Mouse (Mus musculus): ENCODE data around the gene Oosp2. TPM values are rescaled to one million over a fixed set of nuclear protein-coding genes. Genes with fewer than 3 reads are reported as not detected.

Gene Oosp2
- polyA plus RNA-seq, 1 experiment from 2014 or later, result not detected

Other genes starting within 250 kb of the Oosp2 start
- gene Ms4a4b, start 217.0 kb downstream of the Oosp2 start, polyA plus RNA-seq (2014; fragmentation: Nextera tagmentation; extraction: Ambion mirVana), result 0.14 and 0.17 TPM in 2 replicates
- gene Ms4a6c, start 191.2 kb downstream of the Oosp2 start, polyA plus RNA-seq (2014; fragmentation: Nextera tagmentation; extraction: Ambion mirVana), result 8.3 and 11.8 TPM in 2 replicates
- not detected in 2 replicates for gene Gm8369, start 174.6 kb downstream of the Oosp2 start, polyA plus RNA-seq (2014; fragmentation: Nextera tagmentation; extraction: Ambion mirVana)
- 10.5 and 12.2 TPM in 2 replicates for gene Ms4a6b, start 144.0 kb downstream of the Oosp2 start, polyA plus RNA-seq (2014; fragmentation: Nextera tagmentation; extraction: Ambion mirVana)
- 1.1 and 1.5 TPM in 2 replicates for gene Ms4a4d, start 123.8 kb downstream of the Oosp2 start, polyA plus RNA-seq (2014; fragmentation: Nextera tagmentation; extraction: Ambion mirVana)
- gene Ms4a6d, start 55.7 kb downstream of the Oosp2 start, polyA plus RNA-seq (2014; fragmentation: Nextera tagmentation; extraction: Ambion mirVana), result 7.4 and 9.3 TPM in 2 replicates
- 0.94 and 1.6 TPM in 2 replicates for gene Ms4a2, start 36.8 kb downstream of the Oosp2 start, polyA plus RNA-seq (2014; fragmentation: Nextera tagmentation; extraction: Ambion mirVana)
- gene Ms4a3, start 19.7 kb downstream of the Oosp2 start, polyA plus RNA-seq (2014; fragmentation: Nextera tagmentation; extraction: Ambion mirVana), result 0.36 TPM in 1 of 2 replicates, not detected in the other
- not detected in 2 replicates for gene Oosp1, start 30.6 kb upstream of the Oosp2 start, polyA plus RNA-seq (2014; fragmentation: Nextera tagmentation; extraction: Ambion mirVana)
- gene Oosp3, start 36.5 kb upstream of the Oosp2 start, polyA plus RNA-seq (2014; fragmentation: Nextera tagmentation; extraction: Ambion mirVana), result not detected in 2 replicates
- gene Gif, start 87.0 kb upstream of the Oosp2 start, polyA plus RNA-seq (2014; fragmentation: Nextera tagmentation; extraction: Ambion mirVana), result not detected in 2 replicates
- 48.9 and 51.9 TPM in 2 replicates for gene Mrpl16, start 109.8 kb upstream of the Oosp2 start, polyA plus RNA-seq (2014; fragmentation: Nextera tagmentation; extraction: Ambion mirVana)
- gene Stx3, start 158.8 kb upstream of the Oosp2 start, polyA plus RNA-seq (2014; fragmentation: Nextera tagmentation; extraction: Ambion mirVana), result 8.7 and 8.8 TPM in 2 replicates
- gene Olfr1417, start 178.7 kb upstream of the Oosp2 start, polyA plus RNA-seq (2014; fragmentation: Nextera tagmentation; extraction: Ambion mirVana), result not detected in 2 replicates
- gene Olfr1418, start 200.5 kb upstream of the Oosp2 start, polyA plus RNA-seq (2014; fragmentation: Nextera tagmentation; extraction: Ambion mirVana), result not detected in 2 replicates
- not detected in 2 replicates for gene Olfr1419, start 214.5 kb upstream of the Oosp2 start, polyA plus RNA-seq (2014; fragmentation: Nextera tagmentation; extraction: Ambion mirVana)
- 0.19 and 0.22 TPM in 2 replicates for gene Olfr1420, start 226.0 kb upstream of the Oosp2 start, polyA plus RNA-seq (2014; fragmentation: Nextera tagmentation; extraction: Ambion mirVana)